Mouse (Mus musculus) activated CD4-positive, CD25-positive, alpha-beta regulatory T cell, adult 4 months (primary cell): ENCODE data around the gene Eipr1. TPM values are rescaled to one million over a fixed set of nuclear protein-coding genes. Genes with fewer than 3 reads are reported as not detected.

Experiments
- ATAC-seq: one replicate; pipeline ENCODE4 v1.8.0; 2017
- polyA plus RNA-seq, 2 experiments: library from polyadenylated mRNA; unstranded; fragments of 100-300 nt; shearing (Covaris generic); gene quantifications; one replicate each; pipeline ENCODE4 v1.2.1; 2017

Eipr1 gene
- polyA plus RNA-seq, 2 experiments from 2014 or later: 30.1 to 43.8 TPM

GRCm38 (mm10) chr12:28829502-28829901 is 77.9 kb downstream of the Eipr1 start:
- ATAC-seq: peak; percentile 66

- no peak for ATAC-seq
Measured at GRCm38 (mm10) chr12:28830471-28830870, 78.9 kb downstream of the Eipr1 start.

GRCm38 (mm10) chr12:28831066-28831733 is 79.6 kb downstream of the Eipr1 start:
- ATAC-seq: no peak

- peak; percentile 82 for ATAC-seq
Measured at GRCm38 (mm10) chr12:28834266-28834665, 82.7 kb downstream of the Eipr1 start.

- ATAC-seq: peak; percentile 77
Measured at GRCm38 (mm10) chr12:28835683-28836082, 84.1 kb downstream of the Eipr1 start.

GRCm38 (mm10) chr12:28838268-28838667 is 86.7 kb downstream of the Eipr1 start:
- no peak for ATAC-seq

GRCm38 (mm10) chr12:28838971-28839370 is 87.4 kb downstream of the Eipr1 start:
- ATAC-seq: no peak

GRCm38 (mm10) chr12:28841179-28841698 is 89.6 kb downstream of the Eipr1 start:
- no peak for ATAC-seq

GRCm38 (mm10) chr12:28845811-28846210 is 94.2 kb downstream of the Eipr1 start:
- no peak for ATAC-seq

GRCm38 (mm10) chr12:28847401-28847800 is 95.8 kb downstream of the Eipr1 start:
- ATAC-seq: no peak

GRCm38 (mm10) chr12:28848726-28849612 is 97.4 kb downstream of the Eipr1 start:
- ATAC-seq: no peak

GRCm38 (mm10) chr12:28859495-28860263 is 108.1 kb downstream of the Eipr1 start:
- ATAC-seq: no peak

GRCm38 (mm10) chr12:28860264-28860560 is 108.6 kb downstream of the Eipr1 start:
- ATAC-seq: no peak

- ATAC-seq: no peak
Measured at GRCm38 (mm10) chr12:28863260-28863659, 111.7 kb downstream of the Eipr1 start.

- no peak for ATAC-seq
Measured at GRCm38 (mm10) chr12:28866121-28866520, 114.5 kb downstream of the Eipr1 start.

GRCm38 (mm10) chr12:28868794-28869193 is 117.2 kb downstream of the Eipr1 start:
- no peak for ATAC-seq

GRCm38 (mm10) chr12:28872271-28872670 is 120.7 kb downstream of the Eipr1 start:
- no peak for ATAC-seq

GRCm38 (mm10) chr12:28874781-28875251 is 123.2 kb downstream of the Eipr1 start:
- no peak for ATAC-seq

GRCm38 (mm10) chr12:28875471-28875870 is 123.9 kb downstream of the Eipr1 start:
- ATAC-seq: no peak

GRCm38 (mm10) chr12:28880471-28880870 is 128.9 kb downstream of the Eipr1 start:
- ATAC-seq: no peak

- no peak for ATAC-seq
Measured at GRCm38 (mm10) chr12:28887712-28888111, 136.1 kb downstream of the Eipr1 start.

- ATAC-seq: no peak
Measured at GRCm38 (mm10) chr12:28889068-28889674, 137.6 kb downstream of the Eipr1 start.
